Mouse (Mus musculus) limb, embryonic 12.5 days (tissue): ENCODE results near the gene Ltbp1. TPM values are rescaled to one million over a fixed set of nuclear protein-coding genes. Genes with fewer than 3 reads are reported as not detected.

Source experiments
- ATAC-seq: fragments of 200-750 bp; cut with Nextera tagmentation; 2 replicates; pipeline ENCODE4 v1.8.0; 2017; ENCODE audit warnings: low read depth, moderate TSS enrichment; ENCODE audit not compliant: insufficient number of reproducible peaks, insufficient read depth, low FRiP score, low TSS enrichment
- H3K27ac ChIP-seq: fragments of 300-500 bp; sonication (generic); 2 replicates; pipeline ENCODE4 v1.5.1; 2016; ENCODE audit warnings: mild to moderate bottlenecking, moderate library complexity
- H3K27me3 ChIP-seq: fragments of 300-500 bp; sonication (generic); 2 replicates; pipeline ENCODE4 v1.6.1; 2016; ENCODE audit warnings: mild to moderate bottlenecking, moderate library complexity
- H3K36me3 ChIP-seq: fragments of 300-500 bp; sonication (generic); 2 replicates; pipeline ENCODE4 v1.6.1; 2016; ENCODE audit warnings: mild to moderate bottlenecking, moderate library complexity
- H3K4me1 ChIP-seq: fragments of 300-500 bp; sonication (generic); replicated peaks from 2 replicates; pipeline ENCODE4 v1.6.1; 2016
- H3K4me2 ChIP-seq: fragments of 300-500 bp; sonication (generic); 2 replicates; pipeline ENCODE4 v1.6.1; 2016; ENCODE audit warnings: mild to moderate bottlenecking, moderate library complexity
- H3K4me3 ChIP-seq: fragments of 300-500 bp; sonication (generic); replicated peaks from 2 replicates; pipeline ENCODE4 v1.5.1; 2016; ENCODE audit warnings: mild to moderate bottlenecking
- H3K9ac ChIP-seq: fragments of 300-500 bp; sonication (generic); replicated peaks from 2 replicates; pipeline ENCODE4 v1.6.1; 2016; ENCODE audit warnings: mild to moderate bottlenecking, moderate library complexity
- H3K9me3 ChIP-seq: fragments of 300-500 bp; sonication (generic); 2 replicates; pipeline ENCODE4 v1.6.1; 2016; ENCODE audit warnings: mild to moderate bottlenecking, moderate library complexity
- WGBS: fragments of 180-500 bp; shearing (Covaris S2); methylation state at CpG from one replicate; pipeline ENCODE4 v1.1.7; 2016; 5-methylcytosine and 5-hydroxymethylcytosine counted together
- polyA plus RNA-seq: library from polyadenylated mRNA; unstranded; fragments of >200 nt; fragmentation: Nextera tagmentation; extraction: Ambion mirVana; gene quantifications from 2 replicates; pipeline ENCODE4 v1.2.1, GENCODE M21; 2016

Gene Ltbp1
- polyA plus RNA-seq, 1 experiment from 2014 or later: 43.8 TPM

GRCm38 (mm10) chr17:75439062-75439461 lies 433.7 kb downstream of the Ltbp1 start:
- Histone ChIP-seq H3K4me1 (peaks cover 6% of the 10 kb centered on the region; the same call in 1 of the 2 replicates), H3K9me3 (no peaks in the 10 kb centered on the region), H3K27me3 (no peaks in the 10 kb centered on the region), H3K36me3 (no peaks in the 10 kb centered on the region), H3K27ac (no peak overlapping the region), H3K9ac (no peak overlapping the region), H3K4me2 (no peak overlapping the region), H3K4me3 (no peak overlapping the region)
- WGBS: 87% methylated on average over 14 of the region's 14 CpGs
- ATAC-seq: no peak

- peaks cover 4% of the 10 kb centered on the region; the same call in 1 of the 2 replicates for H3K4me1 ChIP-seq
- no peak overlapping the region for H3K4me3 ChIP-seq
- no peak overlapping the region for H3K27ac ChIP-seq
- no peaks in the 10 kb centered on the region for H3K36me3 ChIP-seq
- no peaks in the 10 kb centered on the region for H3K9me3 ChIP-seq
- no peak overlapping the region for H3K9ac ChIP-seq
- H3K27me3 ChIP-seq: no peaks in the 10 kb centered on the region
- no peak overlapping the region for H3K4me2 ChIP-seq
- WGBS: 57% methylated on average over 7 of the region's 7 CpGs
- no peak for ATAC-seq
Observed at GRCm38 (mm10) chr17:75440619-75441018, 435.3 kb downstream of the Ltbp1 start.

GRCm38 (mm10) chr17:75441260-75441830 lies 436.0 kb downstream of the Ltbp1 start:
- H3K9ac ChIP-seq: no peak overlapping the region

More at GRCm38 (mm10) chr17:75441260-75441830, 436.0 kb downstream of the Ltbp1 start:
- no peak overlapping the region for H3K4me2 ChIP-seq
- H3K27me3 ChIP-seq: no peaks in the 10 kb centered on the region
- H3K4me1 ChIP-seq: no peaks in the 10 kb centered on the region
- 64% methylated on average over 5 of the region's 5 CpGs for WGBS
- H3K9me3 ChIP-seq: no peaks in the 10 kb centered on the region
- no peak overlapping the region for H3K4me3 ChIP-seq
- no peak for ATAC-seq
- no peak overlapping the region for H3K27ac ChIP-seq
- no peaks in the 10 kb centered on the region for H3K36me3 ChIP-seq
